Mouse (Mus musculus): ENCODE measurements around the gene Krtap28-13.

Krtap28-13 gene

DNA sequence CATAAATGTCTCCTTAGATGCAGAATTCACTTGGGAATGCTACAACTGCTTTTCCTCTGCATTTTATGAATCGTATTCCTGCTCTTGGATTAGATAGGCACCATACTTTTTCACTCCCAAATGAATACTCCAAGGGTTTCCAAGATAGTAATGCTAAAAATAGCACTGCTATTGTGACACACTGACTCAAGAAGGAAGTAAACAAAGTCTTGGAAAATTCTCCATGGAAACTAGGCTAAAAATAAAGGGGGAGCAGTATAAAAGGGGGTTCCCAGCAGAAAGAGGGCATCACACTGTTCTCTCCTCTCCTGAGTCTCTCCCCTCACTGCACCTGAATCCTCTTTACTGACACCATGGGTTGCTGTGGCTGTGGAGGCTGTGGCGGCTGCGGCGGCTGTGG lies at the start of gene Krtap28-13:
Gene Krtap28-13 (plus strand): TSS at position 288 of the 400 bp plus-strand sequence.
- DNase-seq: no peak

DNA sequence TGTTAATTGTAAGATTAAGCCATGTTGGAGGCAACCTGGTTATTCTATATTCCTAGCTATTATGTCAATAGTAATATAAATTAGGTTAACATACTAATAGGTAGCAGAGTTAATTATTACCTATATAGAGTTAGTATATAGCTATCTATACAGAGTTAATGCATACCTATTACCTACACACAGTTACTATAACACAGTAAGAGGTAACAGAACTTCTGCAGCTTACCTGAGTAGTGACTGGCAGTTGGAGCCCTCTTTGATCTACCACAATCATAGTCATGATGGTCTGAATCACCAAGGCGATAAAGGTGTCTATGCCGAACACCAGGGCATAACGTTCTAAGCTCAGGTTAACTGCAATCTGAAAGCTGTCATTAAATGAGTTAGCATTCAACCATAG lies 46.3 kb upstream of the Krtap28-13 start:
- no peak for DNase-seq

DNA sequence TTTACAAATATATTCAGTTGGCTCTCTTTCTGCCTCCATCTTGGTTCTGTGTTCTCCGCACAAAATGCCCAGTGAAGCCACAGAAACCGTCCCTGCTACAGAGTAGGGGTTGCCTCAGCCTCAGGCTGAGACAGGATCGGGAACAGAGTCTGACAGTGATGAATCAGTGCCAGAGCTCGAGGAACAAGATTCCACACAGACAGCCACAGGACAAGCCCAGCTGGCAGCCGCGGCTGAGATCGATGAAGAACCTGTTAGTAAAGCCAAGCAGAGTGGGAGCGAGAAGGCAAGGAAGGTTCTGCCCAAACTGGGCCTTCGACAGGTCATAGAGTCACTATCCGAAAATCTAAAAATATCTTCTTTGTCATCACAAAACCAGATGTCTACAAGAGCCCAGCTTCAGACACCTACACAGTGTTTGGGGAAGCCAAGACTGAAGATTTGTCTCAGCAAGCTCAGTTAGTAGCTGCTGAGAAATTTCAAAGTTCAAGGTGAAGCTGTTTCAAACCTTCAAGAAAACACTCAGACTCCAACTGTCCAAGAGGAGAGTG lies 45.3 kb upstream of the Krtap28-13 start:
- DNase-seq: no peak

DNA sequence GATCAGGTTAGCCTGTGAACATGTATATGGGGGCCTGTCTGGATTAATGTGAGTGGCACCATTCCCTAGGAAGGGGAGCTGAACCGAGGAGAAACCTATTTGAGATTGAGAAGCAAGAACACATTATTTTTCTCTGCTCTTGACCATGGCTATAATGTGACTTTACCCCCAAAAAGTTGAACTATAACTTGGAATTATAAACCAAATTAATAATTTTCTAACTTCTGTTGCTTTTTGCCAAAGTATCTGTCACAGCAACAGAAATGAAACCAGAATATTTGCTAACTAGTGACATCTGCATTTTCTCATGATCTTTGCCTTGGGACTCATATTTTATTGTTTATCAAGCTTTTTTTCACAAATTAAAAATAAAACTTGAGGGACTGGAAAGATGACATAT lies 44.2 kb upstream of the Krtap28-13 start:
- DNase-seq: no peak

DNA sequence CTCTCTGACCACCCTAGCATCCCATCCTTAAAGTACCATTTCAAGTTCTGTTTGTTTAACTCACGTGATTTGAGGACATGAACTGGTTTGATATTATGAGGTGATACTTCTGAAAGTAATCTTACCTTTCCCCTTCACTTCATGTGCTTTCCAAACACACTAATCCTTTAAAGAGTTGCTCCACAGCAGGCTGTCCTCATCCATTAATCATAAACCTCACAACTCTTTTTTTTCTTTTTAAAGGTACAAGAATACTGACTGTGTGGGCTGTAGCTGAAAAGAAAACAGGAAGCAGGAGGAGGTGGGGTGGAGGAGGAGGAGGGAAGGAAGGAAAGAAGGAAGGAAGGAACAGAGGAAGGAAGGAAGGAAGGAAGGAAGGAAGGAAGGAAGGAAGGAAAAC lies 28.8 kb upstream of the Krtap28-13 start:
- DNase-seq: no peak

- DNase-seq: no peak
Observed at GRCm38 (mm10) chr1:83032508-83032907, 28.2 kb upstream of the Krtap28-13 start.

DNA sequence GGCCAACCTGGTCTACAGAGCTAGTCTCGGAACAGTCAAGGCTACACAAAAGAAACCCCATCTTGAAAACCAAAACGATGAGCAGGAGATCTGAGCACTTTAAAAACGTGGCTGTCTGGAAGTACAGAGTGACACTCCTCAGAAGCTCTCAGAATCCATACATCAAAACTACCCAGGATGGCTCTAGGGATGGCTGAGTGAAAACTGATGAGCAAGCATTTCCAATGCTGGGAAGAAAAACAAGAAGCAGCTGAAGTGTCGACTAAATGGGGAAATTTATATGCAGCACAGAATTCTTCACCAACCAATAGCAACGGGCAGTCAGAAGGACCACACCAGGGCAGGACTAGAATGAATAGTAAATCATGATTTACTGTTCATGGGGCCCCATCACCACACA lies 26.2 kb upstream of the Krtap28-13 start:
- DNase-seq: no peak

DNA sequence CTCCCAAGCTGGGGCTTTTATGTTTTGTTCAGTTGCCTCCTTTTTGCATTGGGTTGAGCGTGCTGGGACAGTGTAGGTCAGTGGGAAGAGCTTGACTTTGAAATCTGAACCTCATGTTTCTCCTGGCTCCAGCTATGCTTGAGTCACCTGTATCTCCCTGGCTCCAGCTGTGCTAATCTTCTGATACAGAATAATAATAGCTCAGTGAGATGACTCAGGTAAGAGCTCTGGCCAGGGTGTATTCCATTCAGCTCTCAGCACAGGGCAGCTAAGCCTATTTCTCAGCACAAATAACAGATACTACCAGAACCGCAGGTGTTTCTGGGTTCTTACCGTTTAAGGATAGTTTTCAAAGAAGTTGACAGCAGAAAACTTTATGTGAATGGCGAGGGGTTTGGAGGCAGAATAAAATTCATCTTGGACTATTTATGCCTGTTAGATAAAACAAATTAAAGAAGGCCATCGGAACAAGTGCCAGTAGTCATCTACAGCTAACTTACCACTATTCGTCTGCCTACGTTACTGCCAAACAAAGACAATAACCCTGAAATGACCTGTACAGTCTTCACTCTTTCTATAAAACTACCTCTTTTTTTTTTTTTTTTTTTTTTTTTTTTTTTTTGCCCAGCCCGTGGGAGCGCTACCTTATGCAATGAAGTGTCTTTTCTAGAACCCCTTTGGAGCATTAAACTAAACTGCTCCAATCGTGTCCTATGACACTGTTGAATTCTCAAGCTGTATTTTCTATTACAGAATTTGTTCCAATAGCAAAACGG lies 23.6 kb upstream of the Krtap28-13 start:
- no peak for DNase-seq

- DNase-seq: no peak
Observed at GRCm38 (mm10) chr1:83038109-83038672, 22.5 kb upstream of the Krtap28-13 start, which contains the start of gene Slc19a3. Gene Slc19a3 (minus strand): TSS chr1:83038448.

GRCm38 (mm10) chr1:83039080-83039479 lies 21.6 kb upstream of the Krtap28-13 start:
- no peak for DNase-seq

DNA sequence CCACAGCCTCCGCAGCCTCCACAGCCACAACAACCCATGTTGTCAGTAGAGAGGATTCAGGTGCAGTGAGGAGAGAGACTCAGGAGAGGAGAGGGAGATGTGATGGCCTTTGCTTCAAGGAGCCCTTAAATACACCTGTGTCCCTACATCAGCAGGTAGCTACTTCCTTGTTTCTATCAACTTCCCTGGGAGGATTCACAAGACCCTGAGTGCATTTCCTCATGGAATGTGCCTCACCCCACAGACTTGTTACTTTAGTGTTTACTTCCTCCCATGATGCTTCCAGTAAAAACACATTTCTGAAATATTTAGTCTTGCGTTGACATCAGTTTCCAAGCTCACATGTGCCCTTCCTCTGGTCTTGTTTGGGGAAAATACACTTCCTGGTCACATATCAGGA lies 18.4 kb upstream of the Krtap28-13 start, which contains the start of gene Krtap28-10:
Gene Krtap28-10 (minus strand): TSS at position 101 of the 400 bp plus-strand sequence.
- DNase-seq: no peak

GRCm38 (mm10) chr1:83044882-83045427 lies 15.8 kb upstream of the Krtap28-13 start, which contains the start of gene Gm47969:
Gene Gm47969 (plus strand): TSS chr1:83044932.
- DNase-seq: no peak

GRCm38 (mm10) chr1:83058481-83058880 lies 2.2 kb upstream of the Krtap28-13 start:
- no peak for DNase-seq

DNA sequence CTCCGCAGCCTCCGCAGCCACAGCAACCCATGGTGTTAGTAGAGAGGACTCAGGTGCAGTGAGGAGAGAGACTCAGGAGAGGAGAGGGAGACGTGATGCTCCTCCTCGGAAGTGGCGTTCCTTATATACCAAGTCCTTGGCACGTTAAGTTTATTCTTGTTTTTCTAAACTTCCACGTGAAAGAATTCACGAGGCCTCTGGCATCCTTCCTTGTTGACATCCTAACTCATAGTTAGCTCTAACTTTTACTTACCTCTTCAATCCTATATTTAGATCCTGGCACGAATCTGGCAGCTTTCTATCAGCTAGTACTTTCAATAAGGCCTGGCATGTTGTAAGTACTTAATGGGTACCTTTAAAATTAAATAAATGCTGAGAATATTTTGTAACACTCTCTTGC lies 1.5 kb upstream of the Krtap28-13 start, which contains the start of gene A030005K14Rik:
Gene A030005K14Rik (minus strand): TSS at position 101 of the 400 bp plus-strand sequence.
- no peak for DNase-seq

GRCm38 (mm10) chr1:83064851-83065250 lies 4.1 kb downstream of the Krtap28-13 start:
- DNase-seq: no peak

DNA sequence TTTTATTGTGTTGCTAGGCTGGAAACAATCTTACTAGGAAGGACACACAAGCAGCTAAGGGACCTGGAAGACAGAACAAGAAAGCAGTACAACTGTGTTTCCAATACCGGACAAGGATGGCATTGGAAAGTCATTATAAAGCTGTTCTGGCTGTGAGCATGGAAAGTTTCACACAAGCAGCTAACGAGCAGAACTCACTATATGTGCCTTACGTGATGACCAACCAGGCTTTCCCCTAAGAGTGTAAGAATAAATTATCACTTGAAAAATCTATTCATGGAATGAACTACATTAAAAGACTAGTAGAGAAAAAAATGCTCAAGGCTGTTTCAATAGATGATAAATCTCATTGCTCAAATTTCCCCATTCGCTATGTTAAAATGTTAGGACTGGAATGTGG lies 5.8 kb downstream of the Krtap28-13 start:
- DNase-seq: no peak

DNA sequence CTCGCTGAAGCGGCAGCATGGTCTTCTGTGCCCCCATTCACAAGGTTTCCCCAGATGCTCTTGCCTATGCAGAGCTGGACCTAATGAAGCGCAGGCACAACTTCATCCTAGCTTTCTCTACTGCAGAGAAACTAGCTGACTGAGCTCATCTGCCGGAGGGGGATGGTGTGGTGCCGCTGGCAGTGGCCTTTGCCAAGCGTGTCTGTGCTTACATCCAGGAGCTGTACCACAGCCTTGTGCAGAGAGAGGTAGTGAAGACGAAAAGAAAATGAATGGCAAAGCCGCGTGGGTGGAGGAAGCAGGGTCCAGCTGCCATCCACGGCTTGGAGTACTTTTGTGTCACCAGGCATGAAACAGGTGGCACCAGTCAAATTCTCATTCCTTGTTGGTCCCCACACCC lies 6.5 kb downstream of the Krtap28-13 start:
- no peak for DNase-seq

DNA sequence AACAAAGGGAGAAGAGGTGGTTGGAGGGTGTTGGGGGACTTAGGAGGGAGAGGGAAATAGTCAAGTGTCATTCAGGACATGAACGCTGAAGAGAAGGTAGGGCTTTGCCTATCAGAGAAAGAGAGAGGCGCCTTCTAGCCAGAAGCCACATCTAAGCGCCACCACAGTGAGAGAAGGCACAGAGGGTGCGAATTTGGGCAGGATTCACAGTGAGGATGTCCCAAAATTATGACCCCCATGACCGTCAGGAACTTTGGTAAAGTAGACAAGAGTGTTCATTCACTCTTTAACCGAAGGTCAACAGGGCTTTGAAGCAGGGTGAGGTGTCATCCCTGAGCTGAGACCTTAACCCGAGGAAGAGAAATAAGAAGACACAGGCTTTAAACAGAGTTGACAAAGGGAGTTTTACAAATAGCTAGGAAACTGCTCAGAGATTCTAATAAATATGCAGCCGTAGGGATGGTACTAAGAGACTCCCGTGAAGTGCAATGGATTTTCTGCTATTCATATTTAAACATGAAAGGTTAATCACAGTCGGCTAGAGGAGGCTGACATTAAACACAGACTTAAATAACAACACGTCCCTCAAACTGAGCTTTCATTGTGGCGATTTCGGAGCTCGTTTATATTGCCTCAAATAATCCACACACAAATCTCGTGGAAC lies 14.9 kb downstream of the Krtap28-13 start:
- DNase-seq: no peak

DNA sequence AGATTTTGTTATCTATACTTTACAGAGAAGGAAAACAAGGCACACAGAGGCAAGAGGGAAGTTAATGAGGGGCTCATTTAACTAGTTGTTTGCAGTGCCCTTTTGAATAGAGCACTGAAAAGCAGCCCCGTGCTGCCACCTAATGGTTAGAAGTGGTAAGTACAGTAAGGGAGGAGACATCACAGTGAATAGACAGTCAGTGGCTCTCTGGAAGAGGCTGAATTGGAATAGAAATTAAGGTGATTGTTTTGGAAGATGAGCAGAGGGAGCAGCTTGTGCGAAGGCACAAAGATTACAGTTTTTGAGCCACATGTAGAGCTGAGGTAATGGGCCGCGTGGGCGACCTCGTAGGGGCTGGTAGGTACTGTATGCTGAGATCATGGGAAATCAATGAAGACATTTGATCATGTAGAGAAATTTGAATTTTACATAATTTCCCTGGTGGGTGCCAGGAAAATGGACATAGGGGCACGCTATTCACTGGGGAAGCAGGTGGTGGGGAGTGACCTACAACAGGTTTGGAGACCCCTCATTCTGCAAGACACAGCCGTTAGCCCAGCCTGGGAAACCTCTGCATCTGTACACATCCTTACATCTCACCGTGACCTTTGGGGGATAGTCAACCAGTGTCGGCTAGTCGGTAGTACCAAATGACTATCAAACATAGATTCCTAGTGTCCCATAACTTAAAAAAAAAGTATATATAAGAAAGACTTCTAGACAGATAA lies 15.6 kb downstream of the Krtap28-13 start:
- DNase-seq: peak; percentile 8 to 18

GRCm38 (mm10) chr1:83077016-83077415 lies 16.3 kb downstream of the Krtap28-13 start:
- no peak for DNase-seq

DNA sequence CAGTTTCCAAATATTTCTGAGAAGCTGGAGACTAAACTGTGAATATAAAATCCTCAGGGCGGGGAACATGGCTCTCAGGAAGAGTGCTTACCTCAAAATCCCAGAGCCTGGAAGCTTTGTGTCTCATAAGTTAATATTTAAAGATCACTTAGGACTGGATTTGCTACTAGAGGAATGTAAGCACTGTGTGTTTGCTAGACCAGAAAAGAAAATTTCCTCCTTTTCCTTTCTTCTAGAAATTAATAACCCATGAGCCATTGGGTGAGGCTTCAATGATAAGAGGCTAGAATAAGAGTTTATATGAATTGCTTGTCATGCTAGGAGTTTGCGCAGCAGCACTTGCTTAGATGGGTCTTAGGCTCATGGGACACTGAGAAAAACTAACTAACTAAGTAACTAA lies 24.1 kb downstream of the Krtap28-13 start:
- no peak for DNase-seq

- DNase-seq: no peak
Observed at GRCm38 (mm10) chr1:83091268-83091667, 30.5 kb downstream of the Krtap28-13 start.

Measured in B cell, adult 2 months (primary cell).